Mouse (Mus musculus) embryonic facial prominence, embryonic 10.5 days (tissue): ENCODE measurements around the gene Arhgap24. TPM values are rescaled to one million over a fixed set of nuclear protein-coding genes. Genes with fewer than 3 reads are reported as not detected.
A peak's percentile ranks its signal among the peaks of the same experiment; 100 is the strongest.

Source experiments
- DNase-seq: peaks from one replicate; pipeline ENCODE4 v3.0.0-alpha.2; 2017; ENCODE audit warnings: low spot score
- H3K27ac ChIP-seq: fragments of 300-500 bp; sonication (generic); replicated peaks from 2 replicates; pipeline ENCODE4 v1.5.1; 2016; ENCODE audit warnings: mild to moderate bottlenecking
- H3K27me3 ChIP-seq: fragments of 300-500 bp; sonication (generic); replicated peaks from 2 replicates; pipeline ENCODE4 v1.6.1; 2016; ENCODE audit warnings: low read depth, mild to moderate bottlenecking; ENCODE audit not compliant: poor library complexity, severe bottlenecking
- H3K36me3 ChIP-seq: fragments of 300-500 bp; sonication (generic); replicated peaks from 2 replicates; pipeline ENCODE4 v1.6.1; 2016; ENCODE audit warnings: mild to moderate bottlenecking, moderate library complexity
- H3K4me1 ChIP-seq: fragments of 300-500 bp; sonication (generic); 2 replicates; pipeline ENCODE4 v1.6.1; 2016
- H3K4me3 ChIP-seq: fragments of 300-500 bp; sonication (generic); 2 replicates; pipeline ENCODE4 v1.5.1; 2016; ENCODE audit warnings: mild to moderate bottlenecking, moderate library complexity
- H3K9me3 ChIP-seq: fragments of 300-500 bp; sonication (generic); 2 replicates; pipeline ENCODE4 v1.6.1; 2016; ENCODE audit warnings: mild to moderate bottlenecking
- WGBS: fragments of 180-500 bp; shearing (Covaris S2); methylation state at CpG from one replicate; pipeline ENCODE4 v1.1.7; 2016; 5-methylcytosine and 5-hydroxymethylcytosine counted together
- polyA plus RNA-seq: library from polyadenylated mRNA; unstranded; fragments of >200 nt; fragmentation: Nextera tagmentation; extraction: Ambion mirVana; gene quantifications from 2 replicates; pipeline ENCODE4 v1.2.1, GENCODE M21; 2016

Arhgap24 gene
- polyA plus RNA-seq, 1 experiment from 2014 or later: 8.4 TPM

DNA sequence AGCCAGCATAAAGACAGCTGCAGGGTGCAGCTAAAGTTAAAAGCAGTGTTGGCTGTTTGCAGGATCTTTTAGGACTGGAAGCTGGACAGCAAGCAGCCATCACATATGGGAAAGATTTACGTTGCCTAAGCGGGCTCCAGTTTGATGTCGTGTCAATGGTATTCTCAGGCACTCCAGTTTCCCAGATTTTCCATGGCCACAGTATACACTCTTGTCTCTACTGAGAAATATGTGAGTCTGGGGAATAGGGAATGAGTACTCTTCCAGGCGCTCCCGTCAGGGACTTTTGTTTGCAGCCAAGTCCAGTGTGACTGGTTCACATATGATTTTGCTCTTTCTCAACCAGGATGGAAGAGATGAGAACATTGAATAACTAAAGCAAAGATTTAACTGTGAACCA is 254.9 kb downstream of the Arhgap24 start:
- Histone ChIP-seq H3K27me3 (no peaks in the 10 kb centered on the region), H3K9me3 (no peaks in the 10 kb centered on the region), H3K4me1 (no peaks in the 10 kb centered on the region), H3K36me3 (no peaks in the 10 kb centered on the region), H3K4me3 (no peak overlapping the region), H3K27ac (no peak overlapping the region)
- no peak for DNase-seq
- 63% methylated on average over 5 of the region's 5 CpGs for WGBS

DNA sequence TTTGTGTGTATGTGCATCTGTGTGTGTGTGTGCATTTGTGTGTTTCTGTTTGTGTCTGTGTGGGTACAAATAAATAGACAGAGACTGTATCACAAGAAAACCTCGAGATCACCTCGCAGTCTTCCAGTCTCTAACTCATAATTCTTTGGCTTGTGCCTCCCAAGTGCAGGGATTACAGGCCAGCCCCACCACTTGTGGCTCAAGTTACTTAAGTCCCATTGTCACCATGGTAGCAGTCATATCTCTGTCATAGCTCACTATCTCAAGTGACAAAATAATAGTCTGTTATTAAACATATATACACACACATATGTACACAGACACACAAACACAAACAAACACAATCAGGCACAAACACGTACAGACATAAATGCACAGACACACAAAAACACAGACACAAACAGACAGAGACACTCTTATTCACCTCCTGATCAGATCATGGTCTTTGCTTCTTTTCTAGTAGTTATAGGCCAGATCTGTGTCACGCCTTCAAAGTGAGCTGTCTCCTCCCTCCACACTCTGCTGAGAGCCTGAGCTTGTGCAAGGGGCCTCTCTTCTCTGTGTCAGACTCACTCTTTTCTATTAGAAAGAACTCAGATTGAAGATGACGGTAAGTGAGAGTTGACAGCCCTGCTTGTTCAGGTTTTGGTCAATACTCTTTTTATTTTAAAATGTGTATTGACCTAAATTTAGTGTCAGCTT is 261.5 kb downstream of the Arhgap24 start:
- 79% methylated on average over 5 of the region's 5 CpGs for WGBS
- no peak overlapping the region for H3K27ac ChIP-seq
- DNase-seq: no peak
- no peaks in the 10 kb centered on the region for H3K9me3 ChIP-seq
- no peaks in the 10 kb centered on the region for H3K27me3 ChIP-seq
- no peaks in the 10 kb centered on the region for H3K36me3 ChIP-seq
- H3K4me3 ChIP-seq: no peak overlapping the region
- no peaks in the 10 kb centered on the region for H3K4me1 ChIP-seq

DNA sequence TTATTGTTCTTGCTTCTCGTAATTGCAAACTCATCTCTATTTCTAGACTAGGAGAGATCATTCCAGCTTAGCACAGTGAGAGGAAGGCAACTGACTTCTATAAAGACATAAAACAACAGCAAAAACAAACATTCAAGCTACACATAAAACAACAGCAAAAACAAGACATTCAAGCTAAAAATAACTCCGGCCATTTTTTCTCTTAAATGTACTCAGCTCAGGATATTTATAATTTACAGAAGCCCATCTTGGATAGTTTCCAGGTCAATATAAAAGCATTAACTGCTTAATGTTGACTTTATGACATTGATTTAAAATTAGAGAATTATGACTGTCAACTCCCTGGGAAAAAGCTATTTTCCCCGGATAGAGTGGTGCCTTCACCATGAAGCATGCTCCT is 262.2 kb downstream of the Arhgap24 start:
- Histone ChIP-seq H3K27ac (no peak overlapping the region), H3K27me3 (no peaks in the 10 kb centered on the region), H3K4me1 (no peaks in the 10 kb centered on the region), H3K36me3 (no peaks in the 10 kb centered on the region), H3K9me3 (no peaks in the 10 kb centered on the region), H3K4me3 (no peak overlapping the region)
- no peak for DNase-seq
- 88% methylated on average over 3 of the region's 3 CpGs for WGBS

DNA sequence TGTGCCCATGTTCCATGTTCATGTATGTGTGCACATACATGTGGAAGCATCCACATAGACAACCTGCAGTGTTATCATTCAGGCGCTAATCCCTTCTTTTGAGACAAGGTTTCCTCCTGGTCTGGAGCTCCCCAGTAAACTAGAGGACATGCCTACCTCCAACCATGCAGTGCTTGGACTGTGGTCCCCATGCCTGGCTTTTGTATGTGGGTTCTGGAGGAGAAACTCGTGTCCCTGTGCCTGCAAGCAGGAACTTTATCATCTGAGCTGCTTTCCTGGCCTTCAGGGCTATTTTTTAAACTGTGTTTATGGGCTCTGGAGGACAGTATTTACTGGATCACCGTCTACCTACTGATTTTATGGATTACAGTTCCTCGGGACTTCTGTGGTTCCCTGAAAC is 262.9 kb downstream of the Arhgap24 start:
- 89% methylated on average over 4 of the region's 4 CpGs for WGBS
- no peak for DNase-seq

DNA sequence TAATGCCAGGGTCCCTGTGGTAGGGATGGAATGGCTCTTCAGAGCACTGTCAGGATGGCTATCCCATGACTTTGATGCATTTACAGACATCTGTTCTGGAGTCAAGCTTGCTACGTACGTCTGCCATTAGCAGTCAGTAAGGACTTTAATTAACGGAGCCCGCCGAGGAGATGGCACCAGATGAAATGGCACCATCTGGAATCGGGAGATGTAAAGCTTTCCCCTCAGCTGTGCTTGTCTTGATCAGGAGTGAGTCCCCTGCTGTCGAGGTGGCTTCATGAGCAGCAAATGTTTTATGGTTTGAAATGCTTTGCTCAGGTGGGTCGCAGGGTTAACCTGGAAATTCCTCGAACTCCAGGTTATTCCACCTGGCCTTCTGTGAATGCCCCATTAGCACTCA is 267.0 kb downstream of the Arhgap24 start:
- Histone ChIP-seq H3K27ac (no peak overlapping the region), H3K27me3 (no peaks in the 10 kb centered on the region), H3K4me3 (no peak overlapping the region), H3K9me3 (no peaks in the 10 kb centered on the region), H3K36me3 (no peaks in the 10 kb centered on the region), H3K4me1 (peaks cover 21% of the 10 kb centered on the region)
- DNase-seq: no peak
- WGBS: 84% methylated on average over 9 of the region's 9 CpGs

More for the DNA sequence above, 262.9 kb downstream of the Arhgap24 start:
- Histone ChIP-seq H3K27ac (no peak overlapping the region), H3K9me3 (no peaks in the 10 kb centered on the region), H3K36me3 (no peaks in the 10 kb centered on the region), H3K4me3 (no peak overlapping the region), H3K27me3 (no peaks in the 10 kb centered on the region), H3K4me1 (peaks cover under 1% of the 10 kb centered on the region; the same call in 1 of the 2 replicates)

DNA sequence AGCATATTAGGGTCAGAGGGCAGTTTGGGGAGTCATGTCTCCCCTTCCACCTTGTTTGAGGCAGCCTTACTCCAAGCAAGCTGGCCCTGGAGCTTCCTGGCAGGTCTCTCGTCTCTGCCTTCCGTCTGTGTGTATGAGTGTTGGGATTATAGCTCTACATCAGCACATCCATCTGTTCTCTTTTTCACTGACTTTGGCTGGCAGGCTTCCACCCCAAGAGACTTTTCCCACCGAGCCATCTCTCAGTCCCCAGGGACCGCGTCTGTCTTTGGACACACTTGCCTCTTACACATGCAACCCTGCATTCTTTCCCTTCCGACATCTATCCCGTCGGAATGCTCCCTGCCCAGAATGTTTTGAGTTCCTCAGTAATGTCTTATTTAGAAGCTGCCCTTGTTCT is 267.8 kb downstream of the Arhgap24 start:
- Histone ChIP-seq H3K9me3 (no peaks in the 10 kb centered on the region), H3K27ac (no peak overlapping the region), H3K36me3 (no peaks in the 10 kb centered on the region), H3K27me3 (no peaks in the 10 kb centered on the region), H3K4me1 (peaks cover 21% of the 10 kb centered on the region), H3K4me3 (no peak overlapping the region)
- WGBS: 71% methylated on average over 8 of the region's 8 CpGs
- no peak for DNase-seq

DNA sequence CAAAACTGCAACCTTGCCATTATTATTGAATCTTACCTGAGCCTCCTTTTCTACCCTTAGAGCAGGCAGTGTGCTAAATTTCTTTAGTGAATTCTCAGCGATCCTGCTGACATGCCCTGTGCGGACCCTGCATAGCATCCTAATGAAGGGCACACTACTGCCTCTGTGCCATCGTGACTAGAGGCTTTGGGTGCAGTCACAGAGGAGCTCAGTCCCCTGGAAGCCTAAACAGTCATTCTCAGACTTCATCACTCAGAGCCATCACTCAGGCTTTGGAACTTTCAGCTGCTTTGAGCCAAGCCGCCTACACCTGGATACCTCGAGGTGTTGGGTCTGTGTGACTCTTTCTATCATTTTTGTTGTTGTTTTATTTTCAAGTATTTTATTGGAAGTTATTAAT is 269.5 kb downstream of the Arhgap24 start:
- no peak overlapping the region for H3K27ac ChIP-seq
- DNase-seq: no peak
- H3K27me3 ChIP-seq: no peaks in the 10 kb centered on the region
- H3K9me3 ChIP-seq: no peaks in the 10 kb centered on the region
- no peak overlapping the region for H3K4me3 ChIP-seq
- no peaks in the 10 kb centered on the region for H3K36me3 ChIP-seq
- 81% methylated on average over 5 of the region's 5 CpGs for WGBS
- H3K4me1 ChIP-seq: peaks cover 21% of the 10 kb centered on the region

DNA sequence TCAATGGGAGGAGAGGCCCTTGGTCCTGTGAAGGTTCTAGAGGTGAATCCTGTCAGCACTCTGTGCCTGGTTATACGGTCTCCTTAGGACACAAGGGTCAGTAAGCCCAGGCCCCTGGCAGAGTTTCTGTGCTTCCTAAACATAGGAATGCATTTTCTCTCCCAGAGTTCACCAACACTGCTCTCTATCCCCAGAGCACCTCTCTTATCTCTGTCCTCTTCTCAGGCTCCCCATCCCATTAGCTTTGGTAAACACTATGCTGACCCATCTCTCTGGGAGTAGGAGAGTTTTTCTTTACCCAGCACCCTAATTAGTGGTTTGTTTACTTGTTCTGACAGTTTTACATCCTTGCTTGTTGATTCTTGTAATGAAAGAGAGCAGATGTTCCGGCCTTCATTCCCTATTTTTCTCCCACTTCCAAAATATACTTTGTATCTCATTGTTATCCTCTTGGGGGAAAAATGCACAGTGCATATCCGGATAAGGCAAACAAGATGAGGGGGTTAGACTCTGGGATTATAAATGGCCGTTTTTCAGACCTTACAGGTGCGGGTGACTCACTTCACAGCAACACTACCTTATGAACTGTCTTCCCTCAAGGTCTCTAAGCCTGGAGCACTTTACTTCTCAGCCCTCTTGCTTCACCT is 270.6 kb downstream of the Arhgap24 start:
- no peak for DNase-seq
- Histone ChIP-seq H3K9me3 (no peaks in the 10 kb centered on the region), H3K4me3 (no peak overlapping the region), H3K27me3 (no peaks in the 10 kb centered on the region), H3K4me1 (peaks cover 21% of the 10 kb centered on the region), H3K27ac (no peak overlapping the region), H3K36me3 (no peaks in the 10 kb centered on the region)
- 71% methylated on average over 5 of the region's 5 CpGs for WGBS

DNA sequence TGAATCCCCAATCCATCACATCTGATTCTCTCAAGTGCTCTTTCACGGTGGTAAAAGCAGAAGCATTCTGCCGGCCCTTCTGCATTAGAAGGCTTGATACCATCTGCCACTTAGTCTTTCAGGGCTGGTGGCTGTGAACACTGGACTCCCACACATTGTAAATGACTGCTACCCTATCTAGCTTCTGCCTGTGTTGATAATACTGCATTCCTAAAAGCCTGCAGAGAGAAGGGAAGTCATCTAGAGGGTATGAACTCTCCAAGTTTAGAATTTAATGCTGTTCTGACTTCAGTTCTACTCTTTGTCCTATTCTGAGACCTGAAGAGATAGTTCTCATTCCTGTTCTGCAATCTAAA is 271.1 kb downstream of the Arhgap24 start:
- WGBS: 35% methylated on average over 2 of the region's 2 CpGs
- no peak overlapping the region for H3K27ac ChIP-seq
- no peak for DNase-seq

DNA sequence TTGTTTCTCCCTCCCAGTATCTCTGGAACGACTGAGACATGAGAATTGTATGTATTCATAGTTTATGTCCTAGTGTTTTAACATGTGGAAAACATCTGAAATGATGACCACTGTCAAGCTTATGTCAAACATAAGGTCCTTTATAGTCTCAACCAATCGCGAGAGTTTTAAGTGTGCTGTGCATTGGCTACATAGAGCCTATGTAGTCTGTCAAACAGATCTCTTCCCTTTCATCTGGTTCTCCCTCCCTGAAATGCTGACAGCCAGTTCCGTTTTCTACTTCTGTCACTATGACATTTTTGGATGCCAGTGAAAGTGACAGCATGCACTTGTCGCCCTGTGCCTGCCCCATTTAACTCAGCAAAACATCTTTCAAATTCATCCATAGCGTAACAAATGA is 275.8 kb downstream of the Arhgap24 start:
- H3K36me3 ChIP-seq: no peaks in the 10 kb centered on the region
- H3K4me1 ChIP-seq: peaks cover 5% of the 10 kb centered on the region
- H3K9me3 ChIP-seq: no peaks in the 10 kb centered on the region
- no peak overlapping the region for H3K27ac ChIP-seq
- H3K27me3 ChIP-seq: no peaks in the 10 kb centered on the region
- H3K4me3 ChIP-seq: no peak overlapping the region
- DNase-seq: no peak
- 85% methylated on average over 6 of the region's 6 CpGs for WGBS

More for the DNA sequence above, 271.1 kb downstream of the Arhgap24 start:
- Histone ChIP-seq H3K27me3 (no peaks in the 10 kb centered on the region), H3K36me3 (no peaks in the 10 kb centered on the region), H3K4me3 (no peak overlapping the region), H3K9me3 (no peaks in the 10 kb centered on the region), H3K4me1 (peaks cover 21% of the 10 kb centered on the region)

DNA sequence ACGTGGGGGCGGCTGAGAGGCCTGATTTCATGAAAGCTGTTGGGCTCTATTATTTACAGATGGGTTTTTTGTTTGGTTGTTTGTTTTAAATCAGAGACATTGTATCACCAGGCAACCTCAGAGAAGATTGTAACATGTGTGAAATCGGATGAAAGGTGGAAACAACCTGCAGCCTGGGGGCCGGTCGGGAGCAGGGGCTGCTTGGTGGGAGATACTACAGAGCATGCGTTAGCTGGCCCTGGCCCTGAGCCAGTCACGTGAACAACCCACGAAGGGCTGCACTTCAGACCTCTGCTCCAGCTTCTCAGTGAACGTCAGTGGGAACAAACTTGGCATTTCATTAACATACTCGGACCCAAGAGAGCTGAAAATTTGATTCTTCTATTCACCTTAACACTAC is 284.5 kb downstream of the Arhgap24 start:
- peaks cover 5% of the 10 kb centered on the region for H3K4me1 ChIP-seq
- H3K4me3 ChIP-seq: no peak overlapping the region
- H3K27ac ChIP-seq: no peak overlapping the region
- no peaks in the 10 kb centered on the region for H3K27me3 ChIP-seq
- H3K36me3 ChIP-seq: no peaks in the 10 kb centered on the region
- DNase-seq: no peak
- WGBS: 83% methylated on average over 10 of the region's 10 CpGs
- H3K9me3 ChIP-seq: no peaks in the 10 kb centered on the region

DNA sequence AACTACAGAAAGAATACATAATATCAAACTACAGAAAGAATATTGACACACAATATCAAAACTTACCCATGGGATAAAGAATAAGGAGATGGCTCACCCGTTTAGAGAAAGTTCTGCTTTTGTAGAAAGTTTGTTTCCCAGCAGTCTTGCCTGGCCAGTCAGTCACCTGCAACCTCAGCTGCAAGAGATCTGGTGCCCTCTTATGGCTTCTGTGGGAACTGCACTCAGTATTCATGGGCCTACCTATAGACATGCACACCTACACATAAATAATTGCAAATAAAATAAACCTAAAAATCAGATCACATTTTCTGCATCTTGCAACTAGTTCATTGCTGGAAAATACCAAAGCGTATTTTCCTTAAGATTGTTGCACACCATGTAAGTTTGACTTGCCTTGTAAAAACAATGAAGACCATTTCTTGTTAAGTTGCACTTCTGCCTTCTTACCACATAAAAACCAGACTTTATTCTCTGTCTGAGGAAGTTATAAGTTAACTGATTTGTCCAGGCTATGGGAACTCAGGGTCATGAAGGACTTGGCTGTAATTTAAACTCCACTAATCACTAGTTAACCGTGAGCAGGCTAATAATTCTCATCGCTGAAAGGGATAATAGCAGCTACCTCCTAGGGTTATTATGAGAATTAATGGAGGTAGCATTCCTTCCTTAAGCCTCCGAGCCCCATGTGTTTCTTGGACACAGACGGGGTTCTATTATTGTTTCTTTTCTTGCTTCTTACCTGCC is 285.3 kb downstream of the Arhgap24 start:
- Histone ChIP-seq H3K9me3 (no peaks in the 10 kb centered on the region), H3K4me3 (no peak overlapping the region), H3K4me1 (peaks cover 5% of the 10 kb centered on the region), H3K36me3 (no peaks in the 10 kb centered on the region), H3K27ac (no peak overlapping the region), H3K27me3 (no peaks in the 10 kb centered on the region)
- 77% methylated on average over 6 of the region's 6 CpGs for WGBS
- peak; percentile 51 for DNase-seq

DNA sequence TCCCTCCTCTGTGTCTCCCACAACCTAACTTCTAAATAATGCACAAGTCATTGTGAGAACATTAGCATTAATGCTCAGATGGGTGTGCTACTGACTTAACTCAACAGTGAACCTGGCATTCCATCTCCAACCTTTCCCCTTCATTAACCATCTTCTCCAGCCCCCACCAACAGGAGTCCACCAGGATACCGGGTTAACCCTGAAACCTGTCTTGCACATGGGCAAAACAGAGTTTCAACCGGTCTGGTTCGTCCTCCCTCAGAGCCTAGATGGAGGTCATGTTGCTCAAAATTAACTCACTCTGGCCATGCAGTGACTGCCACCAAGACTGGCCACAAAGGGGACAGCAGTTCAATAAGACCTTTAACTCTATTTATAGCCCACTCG is 285.9 kb downstream of the Arhgap24 start:
- no peak for DNase-seq
- H3K4me1 ChIP-seq: peaks cover 5% of the 10 kb centered on the region
- H3K27ac ChIP-seq: no peak overlapping the region
- no peak overlapping the region for H3K4me3 ChIP-seq
- no peaks in the 10 kb centered on the region for H3K36me3 ChIP-seq
- 90% methylated on average over 4 of the region's 4 CpGs for WGBS
- H3K27me3 ChIP-seq: no peaks in the 10 kb centered on the region
- no peaks in the 10 kb centered on the region for H3K9me3 ChIP-seq
